Mouse (Mus musculus) olfactory bulb, adult 2 months (tissue): ENCODE data around the gene Ccdc60. TPM values are rescaled to one million over a fixed set of nuclear protein-coding genes. Genes with fewer than 3 reads are reported as not detected.
A peak's percentile ranks its signal among the peaks of the same experiment; 100 is the strongest.
"Not testable (repeated sequence)": the region's sequence is repeated elsewhere in the genome, so short reads cannot be mapped to it uniquely, and the experiment has no call there.

Experiments used
- H3K27ac ChIP-seq: fragments of 200-500 bp; 2 replicates; pipeline ENCODE4 v1.5.1; 2012; ENCODE audit warnings: low read depth, low read length; ENCODE audit not compliant: insufficient read depth
- H3K4me1 ChIP-seq: fragments of 200-500 bp; 2 replicates; pipeline ENCODE4 v1.6.1; 2012; ENCODE audit warnings: low read length; ENCODE audit not compliant: control insufficient read depth, insufficient read depth
- H3K4me3 ChIP-seq: fragments of 200-500 bp; 2 replicates; pipeline ENCODE4 v1.5.1; 2012; ENCODE audit warnings: mild to moderate bottlenecking, low read depth, low read length, moderate library complexity; ENCODE audit not compliant: insufficient read depth
- CTCF ChIP-seq: fragments of 200-500 bp; IDR thresholded peaks from 2 replicates; pipeline ENCODE4 v1.5.1; 2012; ENCODE audit warnings: low read depth, mild to moderate bottlenecking, low read length, moderate library complexity; ENCODE audit not compliant: insufficient read depth
- POLR2A ChIP-seq: fragments of 200-500 bp; IDR thresholded peaks from 2 replicates; pipeline ENCODE4 v1.6.1; 2012; ENCODE audit warnings: mild to moderate bottlenecking, low read depth, low read length, moderate library complexity; ENCODE audit not compliant: insufficient read depth
- WGBS: fragments of 180-500 bp; shearing (Covaris S2); methylation state at CpG from one replicate; pipeline ENCODE4 v1.1.7; 2018; 5-methylcytosine and 5-hydroxymethylcytosine counted together
- polyA plus RNA-seq: library from polyadenylated mRNA; stranded (reverse); fragments of >200 nt; gene quantifications from 2 replicates; pipeline ENCODE4 v1.2.4, GENCODE M21; 2012; ENCODE audit warnings: low replicate concordance; ENCODE audit not compliant: missing spikeins, insufficient read depth, insufficient read length

The Ccdc60 gene
- polyA plus RNA-seq, 1 experiment, result not detected

DNA sequence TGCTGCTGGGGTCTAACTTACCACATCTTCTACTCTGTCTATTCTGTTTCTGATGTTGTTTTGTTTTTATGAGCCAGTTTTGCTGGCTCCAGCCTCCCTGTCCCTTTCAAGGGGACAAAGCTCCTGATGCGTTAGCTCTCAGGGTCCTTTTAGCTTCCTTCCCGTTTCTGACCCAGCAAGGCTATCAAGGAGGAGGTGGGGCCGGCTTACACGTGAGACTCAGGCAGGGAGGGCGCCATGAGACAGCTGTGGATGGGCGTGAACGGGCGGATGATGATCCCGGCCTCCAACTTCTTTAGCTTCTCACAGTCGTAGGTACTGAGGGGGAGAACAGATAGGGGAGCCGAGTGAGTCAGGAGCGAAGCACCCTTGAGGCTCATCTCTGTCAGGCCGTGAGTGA is 108.2 kb downstream of the Ccdc60 start:
- 42% methylated on average over 13 of the region's 13 CpGs for WGBS
- TF ChIP-seq CTCF (no peak), POLR2A (no peak)
- no peak overlapping the region for H3K27ac ChIP-seq
- H3K4me3 ChIP-seq, result no peak overlapping the region
- peaks cover 20% of the 10 kb centered on the region for H3K4me1 ChIP-seq

GRCm38 (mm10) chr5:116171721-116172120 is 117.1 kb downstream of the Ccdc60 start:
- 96% methylated on average over 6 of the region's 6 CpGs for WGBS
- no peak overlapping the region for H3K4me3 ChIP-seq
- TF ChIP-seq CTCF (no peak), POLR2A (no peak)
- no peak overlapping the region for H3K27ac ChIP-seq
- peaks cover 5% of the 10 kb centered on the region for H3K4me1 ChIP-seq

DNA sequence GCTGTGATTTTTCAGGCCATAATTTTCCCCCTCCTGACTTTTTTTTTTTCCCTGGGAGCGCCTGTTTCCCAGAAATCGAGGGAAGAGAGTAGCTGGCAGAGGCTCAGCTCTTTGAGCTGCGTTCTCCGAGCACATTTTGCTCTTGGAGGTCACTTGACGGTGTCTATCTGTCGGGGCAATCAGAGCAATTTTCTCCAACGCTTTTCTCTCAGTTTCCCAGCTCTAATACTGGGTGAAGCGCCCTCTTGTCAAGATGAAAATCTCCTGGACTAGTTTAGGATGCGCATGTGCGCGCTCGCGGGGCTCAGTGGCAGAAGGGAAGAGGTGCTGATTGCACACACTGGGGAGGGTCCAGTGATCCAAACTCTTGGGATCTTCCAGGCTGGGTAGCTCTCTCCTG is 121.8 kb downstream of the Ccdc60 start:
- peaks cover 17% of the 10 kb centered on the region for H3K4me1 ChIP-seq
- H3K27ac ChIP-seq, result no peak overlapping the region
- WGBS, result 51% methylated on average over 13 of the region's 13 CpGs
- TF ChIP-seq CTCF (no peak), POLR2A (no peak)
- no peak overlapping the region for H3K4me3 ChIP-seq

- H3K27ac ChIP-seq, result no peak overlapping the region
- peaks cover 17% of the 10 kb centered on the region for H3K4me1 ChIP-seq
- TF ChIP-seq CTCF (no peak), POLR2A (no peak)
- WGBS, result 50% methylated on average over 11 of the region's 11 CpGs
- H3K4me3 ChIP-seq, result no peak overlapping the region
Measured at GRCm38 (mm10) chr5:116165203-116165888, 123.4 kb downstream of the Ccdc60 start.

- WGBS, result 49% methylated on average over 2 of the region's 2 CpGs
- Histone ChIP-seq H3K27ac (no peak overlapping the region), H3K4me3 (no peak overlapping the region), H3K4me1 (peaks cover 5% of the 10 kb centered on the region)
- TF ChIP-seq CTCF (no peak), POLR2A (no peak)
Measured at GRCm38 (mm10) chr5:116154811-116155210, 134.0 kb downstream of the Ccdc60 start.

- H3K4me1 ChIP-seq, H3K27ac ChIP-seq, H3K4me3 ChIP-seq: not testable (repeated sequence)
Measured at GRCm38 (mm10) chr5:116146446-116146845, 142.3 kb downstream of the Ccdc60 start.

DNA sequence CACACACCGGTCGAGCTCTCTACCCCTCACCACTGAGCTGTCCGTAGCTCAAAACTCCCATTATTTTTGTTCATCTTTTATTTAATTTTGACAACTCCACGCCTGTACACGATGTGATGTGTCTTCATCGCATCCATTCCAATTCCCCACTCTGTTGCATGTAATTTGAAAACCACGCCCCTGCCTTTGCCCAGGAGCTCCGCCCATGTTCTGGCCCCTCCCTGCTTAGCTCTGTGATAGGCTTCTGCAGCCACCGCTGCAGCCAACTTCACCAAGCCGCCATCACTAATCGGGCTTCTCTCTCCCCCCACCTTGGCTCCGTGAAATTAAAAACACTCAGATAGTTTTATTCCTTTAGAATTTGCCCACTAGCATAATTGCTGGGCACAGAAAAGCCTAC is 144.1 kb downstream of the Ccdc60 start:
- Histone ChIP-seq H3K27ac (no peak overlapping the region), H3K4me1 (no peaks in the 10 kb centered on the region), H3K4me3 (no peak overlapping the region)
- TF ChIP-seq POLR2A (no peak), CTCF (no peak)
- 72% methylated on average over 12 of the region's 12 CpGs for WGBS

DNA sequence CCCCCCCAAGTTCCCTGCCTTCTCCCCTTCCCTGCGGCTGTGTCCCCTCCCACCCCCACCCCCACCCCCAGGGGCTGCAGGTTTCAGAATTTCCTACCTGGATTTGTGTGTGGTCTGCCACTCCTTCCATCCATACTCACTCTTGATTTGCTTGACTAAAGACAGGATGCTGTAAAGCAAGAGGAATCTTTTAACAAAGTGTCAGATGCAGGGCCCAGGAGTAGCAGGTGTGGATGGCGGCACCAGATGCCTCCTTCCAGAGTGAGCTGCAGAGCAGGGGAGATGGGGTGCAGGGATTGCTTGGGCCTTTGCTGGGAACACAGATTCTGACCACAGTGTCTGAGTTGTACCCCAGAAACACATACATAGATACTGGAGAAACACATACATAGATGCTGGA is 148.1 kb downstream of the Ccdc60 start:
- no peak overlapping the region for H3K4me3 ChIP-seq
- H3K4me1 ChIP-seq, result no peaks in the 10 kb centered on the region
- H3K27ac ChIP-seq, result no peak overlapping the region
- TF ChIP-seq CTCF (no peak), POLR2A (no peak)
- 81% methylated on average over 1 of the region's 2 CpGs for WGBS

- Histone ChIP-seq H3K27ac (no peak overlapping the region), H3K4me3 (no peak overlapping the region), H3K4me1 (no peaks in the 10 kb centered on the region)
- TF ChIP-seq CTCF (peak; percentile 65), POLR2A (no peak)
- WGBS, result 9% methylated on average over 11 of the region's 11 CpGs
Measured at GRCm38 (mm10) chr5:116123344-116123743, 165.4 kb downstream of the Ccdc60 start.

DNA sequence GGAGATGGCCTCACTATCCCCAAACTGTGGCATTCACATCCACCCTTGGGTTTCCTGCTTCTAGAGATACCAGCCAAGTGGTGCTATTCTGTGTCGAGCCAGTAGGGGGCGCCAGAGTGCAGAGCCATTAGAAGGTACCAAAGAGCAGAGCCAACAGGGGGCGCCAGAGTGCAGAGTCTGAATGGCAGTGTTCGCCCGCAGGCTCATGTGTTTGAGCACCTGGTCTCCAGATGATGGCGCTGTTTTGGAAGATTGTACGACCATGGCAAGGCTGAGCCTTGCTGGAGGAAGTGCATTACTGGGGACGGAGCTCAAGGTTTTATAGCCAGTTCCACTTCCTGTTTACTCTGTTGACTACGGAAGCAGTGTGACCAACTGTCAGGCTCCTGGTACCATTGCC is 172.2 kb downstream of the Ccdc60 start:
- Histone ChIP-seq H3K4me1 (peaks cover 11% of the 10 kb centered on the region; the same call in 1 of the 2 replicates), H3K27ac (no peak overlapping the region), H3K4me3 (no peak overlapping the region)
- TF ChIP-seq POLR2A, result no peak
- peak; percentile 91 for TF ChIP-seq CTCF
- 47% methylated on average over 9 of the region's 9 CpGs for WGBS
